Mouse (Mus musculus) embryonic facial prominence, embryonic 15.5 days (tissue): Measurements from ENCODE around the gene Tmem164. TPM values are rescaled to one million over a fixed set of nuclear protein-coding genes. Genes with fewer than 3 reads are reported as not detected.

Experiments
- ATAC-seq: fragments of 200-750 bp; cut with Nextera tagmentation; 2 replicates; pipeline ENCODE4 v1.8.0; 2017; ENCODE audit warnings: low read depth, moderate TSS enrichment; ENCODE audit not compliant: insufficient number of reproducible peaks, low FRiP score, low TSS enrichment
- H3K27ac ChIP-seq: fragments of 300-500 bp; sonication (generic); replicated peaks from 2 replicates; pipeline ENCODE4 v1.5.1; 2015; ENCODE audit warnings: mild to moderate bottlenecking, inconsistent platforms
- H3K27me3 ChIP-seq: fragments of 300-500 bp; sonication (generic); 2 replicates; pipeline ENCODE4 v1.6.1; 2015; ENCODE audit warnings: inconsistent platforms
- H3K36me3 ChIP-seq: fragments of 300-500 bp; sonication (generic); 2 replicates; pipeline ENCODE4 v1.6.1; 2015; ENCODE audit warnings: mild to moderate bottlenecking, inconsistent platforms
- H3K4me1 ChIP-seq: fragments of 300-500 bp; sonication (generic); 2 replicates; pipeline ENCODE4 v1.6.1; 2015; ENCODE audit warnings: inconsistent platforms
- H3K4me2 ChIP-seq: fragments of 300-500 bp; sonication (generic); replicated peaks from 2 replicates; pipeline ENCODE4 v1.6.1; 2015; ENCODE audit warnings: mild to moderate bottlenecking, inconsistent platforms
- H3K4me3 ChIP-seq: fragments of 300-500 bp; sonication (generic); replicated peaks from 2 replicates; pipeline ENCODE4 v1.5.1; 2015; ENCODE audit warnings: mild to moderate bottlenecking, inconsistent platforms
- H3K9ac ChIP-seq: fragments of 300-500 bp; sonication (generic); 2 replicates; pipeline ENCODE4 v1.6.1; 2015; ENCODE audit warnings: inconsistent platforms
- H3K9me3 ChIP-seq: fragments of 300-500 bp; sonication (generic); replicated peaks from 2 replicates; pipeline ENCODE4 v1.6.1; 2016; ENCODE audit warnings: inconsistent platforms
- WGBS: fragments of 180-500 bp; shearing (Covaris S2); methylation state at CpG from one replicate; pipeline ENCODE4 v1.1.7; 2015; 5-methylcytosine and 5-hydroxymethylcytosine counted together
- polyA plus RNA-seq: library from polyadenylated mRNA; unstranded; fragments of >200 nt; fragmentation: Nextera tagmentation; extraction: Ambion mirVana; gene quantifications from 2 replicates; pipeline ENCODE4 v1.2.1, GENCODE M21; 2015

Tmem164 gene
- polyA plus RNA-seq, 1 experiment from 2014 or later, result 47.3 TPM

GRCm38 (mm10) chrX:142829866-142830470 lies 148.8 kb downstream of the Tmem164 start:
- 85% methylated on average over 12 of the region's 12 CpGs for WGBS
- Histone ChIP-seq H3K9me3 (no peaks in the 10 kb centered on the region), H3K4me1 (no peaks in the 10 kb centered on the region), H3K4me3 (no peak overlapping the region), H3K4me2 (no peak overlapping the region), H3K27me3 (no peaks in the 10 kb centered on the region), H3K36me3 (no peaks in the 10 kb centered on the region), H3K27ac (no peak overlapping the region), H3K9ac (no peak overlapping the region)
- no peak for ATAC-seq

- Histone ChIP-seq H3K36me3 (no peaks in the 10 kb centered on the region), H3K9ac (no peak overlapping the region), H3K27ac (no peak overlapping the region), H3K4me3 (no peak overlapping the region), H3K4me2 (no peak overlapping the region), H3K4me1 (no peaks in the 10 kb centered on the region), H3K27me3 (no peaks in the 10 kb centered on the region), H3K9me3 (no peaks in the 10 kb centered on the region)
- ATAC-seq, result no peak
- WGBS, result 83% methylated on average over 6 of the region's 6 CpGs
Observed at GRCm38 (mm10) chrX:142830572-142830971, 149.4 kb downstream of the Tmem164 start.

GRCm38 (mm10) chrX:142832221-142832620 lies 151.0 kb downstream of the Tmem164 start:
- no peak overlapping the region for H3K4me3 ChIP-seq
- H3K4me1 ChIP-seq, result no peaks in the 10 kb centered on the region
- H3K9ac ChIP-seq, result no peak overlapping the region
- no peak overlapping the region for H3K4me2 ChIP-seq
- no peak overlapping the region for H3K27ac ChIP-seq
- no peaks in the 10 kb centered on the region for H3K9me3 ChIP-seq
- H3K27me3 ChIP-seq, result no peaks in the 10 kb centered on the region
- H3K36me3 ChIP-seq, result no peaks in the 10 kb centered on the region
- ATAC-seq, result no peak
- 70% methylated on average over 3 of the region's 3 CpGs for WGBS

- no peak for ATAC-seq
Observed at GRCm38 (mm10) chrX:142833164-142833796, 152.1 kb downstream of the Tmem164 start.

GRCm38 (mm10) chrX:142834807-142835206 lies 153.6 kb downstream of the Tmem164 start:
- Histone ChIP-seq H3K4me2 (no peak overlapping the region), H3K36me3 (no peaks in the 10 kb centered on the region), H3K9ac (no peak overlapping the region), H3K27me3 (no peaks in the 10 kb centered on the region), H3K4me1 (no peaks in the 10 kb centered on the region), H3K27ac (no peak overlapping the region), H3K4me3 (no peak overlapping the region), H3K9me3 (no peaks in the 10 kb centered on the region)
- ATAC-seq, result no peak
- 88% methylated on average over 6 of the region's 6 CpGs for WGBS

More at GRCm38 (mm10) chrX:142833164-142833796, 152.1 kb downstream of the Tmem164 start:
- no peak overlapping the region for H3K4me2 ChIP-seq
- no peaks in the 10 kb centered on the region for H3K36me3 ChIP-seq
- H3K4me3 ChIP-seq, result no peak overlapping the region
- no peak overlapping the region for H3K9ac ChIP-seq
- no peaks in the 10 kb centered on the region for H3K27me3 ChIP-seq
- H3K9me3 ChIP-seq, result no peaks in the 10 kb centered on the region
- 76% methylated on average over 13 of the region's 13 CpGs for WGBS
- no peaks in the 10 kb centered on the region for H3K4me1 ChIP-seq
- no peak overlapping the region for H3K27ac ChIP-seq

- H3K9ac ChIP-seq, result no peak overlapping the region
- WGBS, result 94% methylated on average over 7 of the region's 7 CpGs
- no peaks in the 10 kb centered on the region for H3K36me3 ChIP-seq
- no peaks in the 10 kb centered on the region for H3K4me1 ChIP-seq
- no peak overlapping the region for H3K4me3 ChIP-seq
- no peak for ATAC-seq
- H3K4me2 ChIP-seq, result no peak overlapping the region
- H3K9me3 ChIP-seq, result no peaks in the 10 kb centered on the region
- H3K27ac ChIP-seq, result no peak overlapping the region
- H3K27me3 ChIP-seq, result no peaks in the 10 kb centered on the region
Observed at GRCm38 (mm10) chrX:142836399-142836798, 155.2 kb downstream of the Tmem164 start.

GRCm38 (mm10) chrX:142837316-142837715 lies 156.1 kb downstream of the Tmem164 start:
- no peaks in the 10 kb centered on the region for H3K27me3 ChIP-seq
- H3K27ac ChIP-seq, result no peak overlapping the region
- no peak overlapping the region for H3K4me2 ChIP-seq
- no peak overlapping the region for H3K9ac ChIP-seq
- WGBS, result 87% methylated on average over 3 of the region's 3 CpGs
- no peaks in the 10 kb centered on the region for H3K9me3 ChIP-seq
- no peaks in the 10 kb centered on the region for H3K4me1 ChIP-seq
- no peaks in the 10 kb centered on the region for H3K36me3 ChIP-seq
- no peak for ATAC-seq
- H3K4me3 ChIP-seq, result no peak overlapping the region

GRCm38 (mm10) chrX:142838841-142839240 lies 157.6 kb downstream of the Tmem164 start:
- Histone ChIP-seq H3K9ac (no peak overlapping the region), H3K4me3 (no peak overlapping the region), H3K9me3 (no peaks in the 10 kb centered on the region), H3K4me2 (no peak overlapping the region), H3K27ac (no peak overlapping the region), H3K36me3 (no peaks in the 10 kb centered on the region), H3K4me1 (no peaks in the 10 kb centered on the region), H3K27me3 (no peaks in the 10 kb centered on the region)
- 79% methylated on average over 2 of the region's 2 CpGs for WGBS
- no peak for ATAC-seq

GRCm38 (mm10) chrX:142839411-142839810 lies 158.2 kb downstream of the Tmem164 start:
- WGBS, result 88% methylated on average over 7 of the region's 7 CpGs
- no peak overlapping the region for H3K27ac ChIP-seq
- no peaks in the 10 kb centered on the region for H3K9me3 ChIP-seq
- no peak overlapping the region for H3K4me2 ChIP-seq
- H3K9ac ChIP-seq, result no peak overlapping the region
- no peak for ATAC-seq
- no peaks in the 10 kb centered on the region for H3K4me1 ChIP-seq
- H3K4me3 ChIP-seq, result no peak overlapping the region
- no peaks in the 10 kb centered on the region for H3K27me3 ChIP-seq
- H3K36me3 ChIP-seq, result no peaks in the 10 kb centered on the region

GRCm38 (mm10) chrX:142841916-142842315 lies 160.7 kb downstream of the Tmem164 start:
- H3K27ac ChIP-seq, result no peak overlapping the region
- H3K36me3 ChIP-seq, result no peaks in the 10 kb centered on the region
- no peak for ATAC-seq
- no peaks in the 10 kb centered on the region for H3K9me3 ChIP-seq
- no peaks in the 10 kb centered on the region for H3K4me1 ChIP-seq
- 77% methylated on average over 4 of the region's 4 CpGs for WGBS
- H3K4me2 ChIP-seq, result no peak overlapping the region
- H3K9ac ChIP-seq, result no peak overlapping the region
- H3K4me3 ChIP-seq, result no peak overlapping the region
- 0 out of 2 replicates have a peak, but pooled peaks cover 3% of the 10 kb centered on the region for H3K27me3 ChIP-seq

- Histone ChIP-seq H3K27me3 (peaks cover 3% of the 10 kb centered on the region; the same call in 1 of the 2 replicates), H3K4me3 (no peak overlapping the region), H3K27ac (no peak overlapping the region), H3K4me2 (no peak overlapping the region), H3K36me3 (no peaks in the 10 kb centered on the region), H3K9me3 (no peaks in the 10 kb centered on the region), H3K9ac (no peak overlapping the region), H3K4me1 (no peaks in the 10 kb centered on the region)
- no peak for ATAC-seq
- WGBS, result 79% methylated on average over 6 of the region's 6 CpGs
Observed at GRCm38 (mm10) chrX:142846266-142846665, 165.1 kb downstream of the Tmem164 start.

GRCm38 (mm10) chrX:142848032-142848431 lies 166.8 kb downstream of the Tmem164 start:
- Histone ChIP-seq H3K9ac (no peak overlapping the region), H3K4me3 (no peak overlapping the region), H3K36me3 (no peaks in the 10 kb centered on the region), H3K4me1 (no peaks in the 10 kb centered on the region), H3K27me3 (peaks cover 3% of the 10 kb centered on the region; the same call in 1 of the 2 replicates), H3K9me3 (no peaks in the 10 kb centered on the region), H3K4me2 (no peak overlapping the region), H3K27ac (no peak overlapping the region)
- ATAC-seq, result no peak
- WGBS, result 79% methylated on average over 9 of the region's 9 CpGs
